Mouse (Mus musculus): Measurements from ENCODE around the gene BC048403. TPM values are rescaled to one million over a fixed set of nuclear protein-coding genes. Genes with fewer than 3 reads are reported as not detected.

BC048403 gene
- polyA plus RNA-seq (2017; shearing (Covaris generic)) = 5.6 TPM

DNA sequence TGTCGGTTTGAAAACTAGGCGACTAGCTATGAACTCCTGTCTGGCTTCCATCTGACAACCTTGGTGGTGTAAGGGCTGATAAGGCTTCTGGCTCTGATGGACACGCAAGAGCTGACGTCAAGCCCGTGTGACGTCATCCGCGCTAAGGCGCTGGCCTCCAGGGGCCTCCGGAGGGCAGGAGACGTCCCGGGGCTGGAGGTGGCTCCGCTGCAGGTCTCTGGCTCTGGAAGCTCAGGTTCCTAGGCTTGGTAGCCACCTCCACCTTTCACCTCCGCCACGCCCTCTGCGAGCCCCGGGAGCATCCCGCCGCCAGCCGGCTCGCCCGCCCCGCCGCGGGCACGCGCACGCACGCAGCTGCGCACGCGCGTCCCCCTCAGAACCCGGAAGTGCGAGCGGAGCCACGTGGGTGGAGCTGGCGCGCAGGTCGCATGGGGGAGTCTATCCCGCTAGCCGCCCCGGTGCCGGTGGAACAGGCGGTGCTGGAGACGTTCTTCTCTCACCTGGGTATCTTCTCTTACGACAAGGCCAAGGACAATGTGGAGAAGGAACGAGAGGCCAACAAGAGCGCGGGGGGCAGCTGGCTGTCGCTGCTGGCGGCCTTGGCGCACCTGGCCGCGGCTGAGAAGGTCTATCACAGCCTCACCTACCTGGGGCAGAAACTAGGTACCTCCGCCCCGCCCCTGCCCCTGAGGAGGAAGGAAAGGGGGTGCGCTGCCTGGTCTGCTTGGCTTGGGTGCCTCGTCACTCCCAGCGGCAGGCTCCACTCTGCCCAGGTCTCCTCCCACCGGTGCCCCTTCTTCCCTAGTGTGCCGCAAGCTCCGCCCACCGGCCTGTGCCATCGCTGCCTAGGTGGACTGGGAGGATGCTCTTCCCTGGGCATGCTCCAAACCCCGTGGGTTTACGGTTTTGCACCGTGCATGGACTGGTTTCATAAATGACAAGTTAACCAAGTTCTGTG lies at the start of gene BC048403:
TSS of gene BC048403 (plus strand) at position 390 of the 958 bp plus-strand sequence.

Other genes with a start within 250 kb of the BC048403 start
- 77.1 TPM for gene Tbk1, start 153.2 kb upstream of the BC048403 start, polyA plus RNA-seq (2017; shearing (Covaris generic))
- gene Xpot, start 113.6 kb upstream of the BC048403 start, polyA plus RNA-seq (2017; shearing (Covaris generic)) = 41.7 TPM
- gene D930020B18Rik, start 98.3 kb upstream of the BC048403 start, polyA plus RNA-seq (2017; shearing (Covaris generic)) = not detected

All from effector memory CD4-positive, alpha-beta T cell, adult 5 months (primary cell).